Mouse (Mus musculus): ENCODE results near the gene Nhlrc2. TPM values are rescaled to one million over a fixed set of nuclear protein-coding genes. Genes with fewer than 3 reads are reported as not detected.

The Nhlrc2 gene
- polyA plus RNA-seq, 1 experiment from 2014 or later, result 9.6 TPM

GRCm38 (mm10) chr19:56599996-56600395, 51.9 kb downstream of the Nhlrc2 start:
- no peaks in the 10 kb centered on the region for H3K4me1 ChIP-seq
- no peaks in the 10 kb centered on the region for H3K27me3 ChIP-seq (replicated peaks)
- no peak for ATAC-seq (replicated peaks)
- WGBS, result 80% methylated on average over 3 of the region's 3 CpGs
- H3K4me2 ChIP-seq, result no peak overlapping the region
- peaks cover 12% of the 10 kb centered on the region for H3K36me3 ChIP-seq (replicated peaks)
- no peak overlapping the region for H3K4me3 ChIP-seq
- no peak overlapping the region for H3K27ac ChIP-seq
- no peaks in the 10 kb centered on the region for H3K9me3 ChIP-seq
- H3K9ac ChIP-seq, result no peak overlapping the region

GRCm38 (mm10) chr19:56600797-56601196, 52.7 kb downstream of the Nhlrc2 start:
- no peak overlapping the region for H3K4me3 ChIP-seq
- no peaks in the 10 kb centered on the region for H3K4me1 ChIP-seq
- H3K27ac ChIP-seq, result no peak overlapping the region
- H3K9me3 ChIP-seq, result no peaks in the 10 kb centered on the region
- no peaks in the 10 kb centered on the region for H3K27me3 ChIP-seq (replicated peaks)
- ATAC-seq (replicated peaks), result no peak
- WGBS, result 85% methylated on average over 7 of the region's 7 CpGs
- H3K9ac ChIP-seq, result no peak overlapping the region
- no peak overlapping the region for H3K4me2 ChIP-seq
- H3K36me3 ChIP-seq (replicated peaks), result peaks cover 12% of the 10 kb centered on the region

GRCm38 (mm10) chr19:56601901-56602347, 53.9 kb downstream of the Nhlrc2 start:
- Histone ChIP-seq H3K27ac (no peak overlapping the region), H3K4me3 (no peak overlapping the region), H3K9ac (no peak overlapping the region), H3K4me1 (no peaks in the 10 kb centered on the region), H3K4me2 (no peak overlapping the region), H3K36me3 (replicated peaks) (peaks cover 8% of the 10 kb centered on the region), H3K27me3 (replicated peaks) (no peaks in the 10 kb centered on the region), H3K9me3 (no peaks in the 10 kb centered on the region)
- ATAC-seq (replicated peaks), result no peak
- WGBS, result 87% methylated on average over 15 of the region's 15 CpGs

- Histone ChIP-seq H3K27me3 (replicated peaks) (no peaks in the 10 kb centered on the region), H3K4me1 (no peaks in the 10 kb centered on the region), H3K9ac (no peak overlapping the region), H3K4me2 (no peak overlapping the region), H3K4me3 (no peak overlapping the region), H3K9me3 (no peaks in the 10 kb centered on the region), H3K27ac (no peak overlapping the region), H3K36me3 (replicated peaks) (no peaks in the 10 kb centered on the region)
- ATAC-seq (replicated peaks), result no peak
- 65% methylated on average over 5 of the region's 5 CpGs for WGBS
Measured at GRCm38 (mm10) chr19:56608946-56609345, 60.9 kb downstream of the Nhlrc2 start.

GRCm38 (mm10) chr19:56614131-56614530, 66.1 kb downstream of the Nhlrc2 start:
- Histone ChIP-seq H3K9me3 (no peaks in the 10 kb centered on the region), H3K36me3 (replicated peaks) (no peaks in the 10 kb centered on the region), H3K9ac (no peak overlapping the region), H3K4me3 (no peak overlapping the region), H3K27me3 (replicated peaks) (no peaks in the 10 kb centered on the region), H3K4me1 (no peaks in the 10 kb centered on the region), H3K27ac (no peak overlapping the region), H3K4me2 (no peak overlapping the region)
- ATAC-seq (replicated peaks), result no peak
- WGBS, result 84% methylated on average over 5 of the region's 5 CpGs

GRCm38 (mm10) chr19:56618845-56619244, 70.8 kb downstream of the Nhlrc2 start:
- no peak overlapping the region for H3K27ac ChIP-seq
- 73% methylated on average over 9 of the region's 9 CpGs for WGBS
- no peak for ATAC-seq (replicated peaks)
- no peak overlapping the region for H3K4me3 ChIP-seq
- no peak overlapping the region for H3K9ac ChIP-seq
- no peaks in the 10 kb centered on the region for H3K4me1 ChIP-seq
- no peaks in the 10 kb centered on the region for H3K27me3 ChIP-seq (replicated peaks)
- no peaks in the 10 kb centered on the region for H3K36me3 ChIP-seq (replicated peaks)
- H3K9me3 ChIP-seq, result no peaks in the 10 kb centered on the region
- no peak overlapping the region for H3K4me2 ChIP-seq

GRCm38 (mm10) chr19:56619546-56619945, 71.5 kb downstream of the Nhlrc2 start:
- no peaks in the 10 kb centered on the region for H3K36me3 ChIP-seq (replicated peaks)
- no peak overlapping the region for H3K9ac ChIP-seq
- 71% methylated on average over 4 of the region's 4 CpGs for WGBS
- no peak overlapping the region for H3K4me2 ChIP-seq
- no peaks in the 10 kb centered on the region for H3K9me3 ChIP-seq
- H3K4me1 ChIP-seq, result no peaks in the 10 kb centered on the region
- no peak overlapping the region for H3K27ac ChIP-seq
- no peak for ATAC-seq (replicated peaks)
- no peak overlapping the region for H3K4me3 ChIP-seq
- H3K27me3 ChIP-seq (replicated peaks), result no peaks in the 10 kb centered on the region

GRCm38 (mm10) chr19:56621876-56622275, 73.8 kb downstream of the Nhlrc2 start:
- no peak overlapping the region for H3K27ac ChIP-seq
- H3K9ac ChIP-seq, result no peak overlapping the region
- no peak for ATAC-seq (replicated peaks)
- H3K4me2 ChIP-seq, result no peak overlapping the region
- H3K36me3 ChIP-seq (replicated peaks), result no peaks in the 10 kb centered on the region
- H3K9me3 ChIP-seq, result no peaks in the 10 kb centered on the region
- no peaks in the 10 kb centered on the region for H3K27me3 ChIP-seq (replicated peaks)
- H3K4me1 ChIP-seq, result no peaks in the 10 kb centered on the region
- 86% methylated on average over 7 of the region's 7 CpGs for WGBS
- H3K4me3 ChIP-seq, result no peak overlapping the region

- no peak for ATAC-seq (replicated peaks)
- H3K36me3 ChIP-seq (replicated peaks), result no peaks in the 10 kb centered on the region
- 92% methylated on average over 10 of the region's 10 CpGs for WGBS
- H3K4me3 ChIP-seq, result no peak overlapping the region
- no peak overlapping the region for H3K27ac ChIP-seq
- H3K27me3 ChIP-seq (replicated peaks), result no peaks in the 10 kb centered on the region
- H3K4me2 ChIP-seq, result no peak overlapping the region
- no peaks in the 10 kb centered on the region for H3K4me1 ChIP-seq
- no peak overlapping the region for H3K9ac ChIP-seq
- H3K9me3 ChIP-seq, result no peaks in the 10 kb centered on the region
Measured at GRCm38 (mm10) chr19:56627881-56628472, 79.9 kb downstream of the Nhlrc2 start.

GRCm38 (mm10) chr19:56629647-56630046, 81.6 kb downstream of the Nhlrc2 start:
- ATAC-seq (replicated peaks), result no peak
- Histone ChIP-seq H3K4me3 (no peak overlapping the region), H3K4me2 (no peak overlapping the region), H3K27me3 (replicated peaks) (no peaks in the 10 kb centered on the region), H3K27ac (no peak overlapping the region), H3K9ac (no peak overlapping the region), H3K36me3 (replicated peaks) (no peaks in the 10 kb centered on the region), H3K4me1 (no peaks in the 10 kb centered on the region), H3K9me3 (no peaks in the 10 kb centered on the region)
- WGBS, result 80% methylated on average over 6 of the region's 6 CpGs

- no peak for ATAC-seq (replicated peaks)
- 81% methylated on average over 4 of the region's 4 CpGs for WGBS
- H3K4me1 ChIP-seq, result no peaks in the 10 kb centered on the region
- no peak overlapping the region for H3K4me2 ChIP-seq
- H3K27me3 ChIP-seq (replicated peaks), result no peaks in the 10 kb centered on the region
- no peaks in the 10 kb centered on the region for H3K9me3 ChIP-seq
- H3K4me3 ChIP-seq, result no peak overlapping the region
- no peak overlapping the region for H3K9ac ChIP-seq
- H3K27ac ChIP-seq, result no peak overlapping the region
- no peaks in the 10 kb centered on the region for H3K36me3 ChIP-seq (replicated peaks)
Measured at GRCm38 (mm10) chr19:56631017-56631416, 83.0 kb downstream of the Nhlrc2 start.

GRCm38 (mm10) chr19:56631451-56631901, 83.4 kb downstream of the Nhlrc2 start:
- WGBS, result 61% methylated on average over 11 of the region's 11 CpGs
- no peak for ATAC-seq (replicated peaks)
- no peak overlapping the region for H3K27ac ChIP-seq

GRCm38 (mm10) chr19:56637035-56637683, 89.1 kb downstream of the Nhlrc2 start:
- Histone ChIP-seq H3K27ac (no peak overlapping the region), H3K4me2 (no peak overlapping the region), H3K4me1 (no peaks in the 10 kb centered on the region), H3K9ac (no peak overlapping the region), H3K36me3 (replicated peaks) (no peaks in the 10 kb centered on the region), H3K4me3 (no peak overlapping the region), H3K27me3 (replicated peaks) (no peaks in the 10 kb centered on the region), H3K9me3 (no peaks in the 10 kb centered on the region)
- WGBS, result 37% methylated on average over 12 of the region's 12 CpGs
- 0 out of 2 replicates have a peak, but pooled peaks have one; percentile 48 for ATAC-seq (replicated peaks)

More at GRCm38 (mm10) chr19:56631451-56631901, 83.4 kb downstream of the Nhlrc2 start:
- no peaks in the 10 kb centered on the region for H3K27me3 ChIP-seq (replicated peaks)
- no peak overlapping the region for H3K9ac ChIP-seq
- no peak overlapping the region for H3K4me2 ChIP-seq
- no peak overlapping the region for H3K4me3 ChIP-seq
- no peaks in the 10 kb centered on the region for H3K9me3 ChIP-seq
- no peaks in the 10 kb centered on the region for H3K4me1 ChIP-seq
- no peaks in the 10 kb centered on the region for H3K36me3 ChIP-seq (replicated peaks)

All from midbrain, embryonic 15.5 days (tissue).